Mouse (Mus musculus) kidney, adult 2 months (tissue): Measurements from ENCODE around the gene Emc8. TPM values are rescaled to one million over a fixed set of nuclear protein-coding genes. Genes with fewer than 3 reads are reported as not detected.

Source experiments
- DNase-seq: peaks from one replicate; pipeline ENCODE4 v3.0.0; 2021
- H3K27ac ChIP-seq: fragments of 200-500 bp; 2 replicates; pipeline ENCODE4 v1.5.1; 2012; ENCODE audit warnings: low read depth, low read length, control low read depth, inconsistent platforms; ENCODE audit not compliant: insufficient read depth
- H3K27me3 ChIP-seq: fragments of 200-500 bp; replicated peaks from 2 replicates; pipeline ENCODE4 v1.6.1; 2012; ENCODE audit warnings: mild to moderate bottlenecking, moderate library complexity, low read length, inconsistent platforms; ENCODE audit not compliant: control insufficient read depth, insufficient read depth
- H3K36me3 ChIP-seq: fragments of 200-500 bp; 2 replicates; pipeline ENCODE4 v1.6.1; 2012; ENCODE audit warnings: mild to moderate bottlenecking, moderate library complexity, low read length, inconsistent platforms; ENCODE audit not compliant: control insufficient read depth, insufficient read depth
- H3K4me1 ChIP-seq: fragments of 200-500 bp; 2 replicates; pipeline ENCODE4 v1.6.1; 2011; ENCODE audit warnings: low read length; ENCODE audit not compliant: control insufficient read depth, insufficient read depth
- H3K4me3 ChIP-seq: fragments of 200-500 bp; 2 replicates; pipeline ENCODE4 v1.5.1; 2011; ENCODE audit warnings: mild to moderate bottlenecking, low read depth, low read length, control low read depth; ENCODE audit not compliant: insufficient read depth
- CTCF ChIP-seq: fragments of 200-500 bp; conservative IDR thresholded peaks from 2 replicates; pipeline ENCODE4 v1.5.1; 2011; ENCODE audit warnings: low read depth, mild to moderate bottlenecking, control low read depth, low read length, moderate library complexity, mixed read lengths; ENCODE audit not compliant: insufficient read depth, insufficient read length
- POLR2A ChIP-seq: fragments of 200-500 bp; IDR thresholded peaks from one replicate; pipeline ENCODE4 v1.6.1; 2011; ENCODE audit warnings: low read depth, low read length, control low read depth
- WGBS: fragments of 180-500 bp; shearing (Covaris S2); methylation state at CpG from one replicate; pipeline ENCODE4 v1.1.7; 2018; 5-methylcytosine and 5-hydroxymethylcytosine counted together
- polyA plus RNA-seq: library from polyadenylated mRNA; depleted of rRNA; stranded (reverse); fragments of >200 nt; gene quantifications from 2 replicates; pipeline ENCODE4 v1.2.3, GENCODE M21; 2012; rRNA removed

Gene Emc8
- 67.0 and 67.8 TPM in 2 replicates for polyA plus RNA-seq

DNA sequence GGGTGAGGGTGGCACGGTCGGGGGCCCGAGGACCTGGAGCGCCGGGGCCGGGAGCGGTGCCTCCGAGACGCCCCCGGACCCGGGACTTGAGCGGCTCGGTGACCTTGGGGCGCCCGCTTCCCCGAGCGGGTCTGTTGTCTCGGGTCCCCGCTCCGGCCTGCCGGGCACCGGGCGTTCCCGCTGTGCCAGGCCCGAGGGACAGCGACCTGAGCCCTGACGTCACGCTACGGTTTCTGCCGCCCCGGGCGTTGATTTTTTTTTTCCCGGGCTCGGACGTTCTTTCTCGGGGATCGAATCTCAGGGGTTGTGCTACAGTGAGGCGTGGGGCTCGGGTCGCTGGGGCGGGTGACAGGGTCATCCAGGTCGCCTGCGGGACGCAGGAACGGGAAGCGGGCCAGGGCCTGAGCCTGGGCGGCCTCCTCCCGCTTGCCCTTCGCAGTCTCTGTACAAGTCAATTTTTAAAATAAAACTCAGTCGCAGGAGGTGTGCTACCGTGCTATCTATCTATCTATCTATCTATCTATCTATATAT, at the start of gene Emc8:
Gene Emc8 (minus strand): TSS at position 200 of the 532 bp plus-strand sequence.
- Histone ChIP-seq H3K4me1 (peaks cover 30% of the 10 kb centered on the region), H3K36me3 (peaks cover 3% of the 10 kb centered on the region), H3K27ac (peak within 1 kb of the TSS; percentile 87), H3K4me3 (peak within 1 kb of the TSS; percentile 83), H3K27me3 (no peaks in the 10 kb centered on the region)
- WGBS, result under 1% methylated on average over 51 of the region's 51 CpGs
- TF ChIP-seq CTCF (no peak), POLR2A (no peak)
- DNase-seq, result no peak

DNA sequence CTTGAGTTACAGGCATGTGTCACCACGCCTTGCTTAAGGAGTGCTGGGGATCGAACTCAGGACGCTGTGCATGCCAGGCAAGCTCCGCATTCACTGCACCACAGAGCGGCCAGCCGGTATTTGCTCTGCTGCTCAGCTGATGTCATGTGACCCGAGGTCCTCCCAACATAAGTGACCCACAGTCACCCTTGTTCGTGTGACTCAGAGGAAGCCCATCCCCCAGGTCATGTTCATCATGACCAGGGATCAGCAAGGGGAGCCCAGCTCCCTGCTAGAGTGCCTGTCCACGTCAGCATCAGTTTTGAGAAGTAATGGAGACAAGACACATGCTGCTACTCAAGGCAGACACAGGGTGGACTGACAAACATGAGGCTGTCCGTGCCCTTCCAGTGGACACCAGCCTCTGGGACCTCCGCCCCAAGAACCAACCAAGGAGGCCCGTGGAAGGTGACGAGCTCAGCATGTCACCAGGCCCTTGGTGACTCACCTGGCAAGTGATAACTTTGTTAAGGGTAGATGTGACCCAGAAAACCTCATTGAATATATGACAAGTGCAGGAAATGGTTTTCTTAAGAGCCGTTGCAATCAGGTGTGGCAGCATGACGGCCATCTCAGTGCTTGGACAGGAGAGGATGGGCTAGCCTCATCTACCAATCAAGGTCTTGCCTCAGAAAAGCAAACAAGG, 47.8 kb upstream of the Emc8 start:
- no peak overlapping the region for H3K4me3 ChIP-seq
- no peaks in the 10 kb centered on the region for H3K27me3 ChIP-seq
- H3K36me3 ChIP-seq, result no peaks in the 10 kb centered on the region
- no peak for DNase-seq
- no peak for TF ChIP-seq POLR2A
- TF ChIP-seq CTCF, result no peak
- 0 out of 2 replicates have a peak, but pooled peaks cover 3% of the 10 kb centered on the region for H3K4me1 ChIP-seq
- no peak overlapping the region for H3K27ac ChIP-seq
- WGBS, result 77% methylated on average over 15 of the region's 15 CpGs

DNA sequence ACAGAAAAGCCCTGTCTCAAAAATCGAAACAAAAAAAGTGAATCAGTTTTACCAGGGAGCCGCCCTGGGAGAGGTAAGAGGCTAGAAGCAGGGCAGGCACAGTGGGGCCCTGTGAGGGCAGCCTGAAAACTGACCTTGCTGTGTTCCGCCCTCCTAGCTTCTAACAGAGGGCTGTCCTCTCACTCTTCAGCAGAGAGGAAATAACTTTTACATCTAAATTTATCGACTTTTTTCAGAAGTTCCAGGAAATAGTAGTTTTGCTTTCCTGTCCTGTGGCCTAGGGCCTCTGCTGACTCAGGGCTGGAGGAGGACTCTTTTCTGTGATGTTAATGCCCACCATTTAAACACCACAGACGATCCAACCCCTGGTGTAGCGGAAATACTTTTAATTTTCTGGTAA, 46.8 kb upstream of the Emc8 start:
- Histone ChIP-seq H3K36me3 (no peaks in the 10 kb centered on the region), H3K4me1 (0 out of 2 replicates have a peak, but pooled peaks cover 3% of the 10 kb centered on the region), H3K27ac (peak overlapping the region; percentile 9), H3K4me3 (no peak overlapping the region), H3K27me3 (no peaks in the 10 kb centered on the region)
- DNase-seq, result peak; percentile 46
- TF ChIP-seq CTCF (no peak), POLR2A (no peak)
- 59% methylated on average over 6 of the region's 6 CpGs for WGBS

DNA sequence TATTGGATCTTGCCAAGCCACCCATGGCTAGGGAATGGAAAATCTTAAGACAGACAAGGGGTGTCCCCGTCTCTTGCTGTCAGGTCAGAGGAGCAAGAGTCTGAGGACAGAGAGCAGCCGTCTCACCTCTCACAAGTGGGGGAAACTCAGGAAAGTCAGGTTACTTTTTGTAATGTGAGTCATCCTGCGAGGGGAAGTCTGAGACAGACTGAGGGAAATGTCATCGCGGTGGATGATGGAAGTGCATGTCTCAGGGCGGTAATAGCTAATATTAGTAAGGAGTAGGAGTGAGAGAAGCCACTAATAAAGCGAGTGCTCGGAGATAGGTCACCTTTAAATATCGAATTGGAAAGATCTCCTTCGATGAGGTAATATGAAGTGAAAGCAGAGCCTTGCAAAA, 40.8 kb upstream of the Emc8 start:
- Histone ChIP-seq H3K4me3 (no peak overlapping the region), H3K27ac (no peak overlapping the region), H3K36me3 (no peaks in the 10 kb centered on the region), H3K27me3 (no peaks in the 10 kb centered on the region), H3K4me1 (no peaks in the 10 kb centered on the region)
- TF ChIP-seq CTCF (no peak), POLR2A (no peak)
- WGBS, result 67% methylated on average over 10 of the region's 10 CpGs
- no peak for DNase-seq

DNA sequence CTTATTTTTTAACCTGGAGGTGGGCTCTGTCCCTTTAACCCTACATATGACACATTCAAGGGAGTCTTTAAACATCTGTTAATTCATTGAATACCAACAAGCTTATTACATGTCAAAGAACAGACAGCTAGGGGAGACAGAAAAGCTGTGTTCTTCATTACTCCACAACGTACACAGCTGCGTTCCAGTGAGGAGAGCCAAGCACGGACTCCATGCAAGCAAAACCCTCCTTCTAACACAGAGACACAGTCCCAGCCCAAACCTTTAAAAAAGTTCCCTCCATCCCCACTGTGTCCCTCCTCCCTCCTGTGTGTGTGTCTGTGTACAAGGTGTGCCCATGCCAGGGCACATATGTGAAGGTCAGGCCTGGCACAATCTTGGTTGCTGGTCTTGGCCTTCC, 37.8 kb upstream of the Emc8 start:
- TF ChIP-seq POLR2A (no peak), CTCF (no peak)
- no peak for DNase-seq
- H3K4me1 ChIP-seq, result no peaks in the 10 kb centered on the region
- no peaks in the 10 kb centered on the region for H3K27me3 ChIP-seq
- no peak overlapping the region for H3K27ac ChIP-seq
- WGBS, result 94% methylated on average over 3 of the region's 3 CpGs
- H3K4me3 ChIP-seq, result no peak overlapping the region
- no peaks in the 10 kb centered on the region for H3K36me3 ChIP-seq

DNA sequence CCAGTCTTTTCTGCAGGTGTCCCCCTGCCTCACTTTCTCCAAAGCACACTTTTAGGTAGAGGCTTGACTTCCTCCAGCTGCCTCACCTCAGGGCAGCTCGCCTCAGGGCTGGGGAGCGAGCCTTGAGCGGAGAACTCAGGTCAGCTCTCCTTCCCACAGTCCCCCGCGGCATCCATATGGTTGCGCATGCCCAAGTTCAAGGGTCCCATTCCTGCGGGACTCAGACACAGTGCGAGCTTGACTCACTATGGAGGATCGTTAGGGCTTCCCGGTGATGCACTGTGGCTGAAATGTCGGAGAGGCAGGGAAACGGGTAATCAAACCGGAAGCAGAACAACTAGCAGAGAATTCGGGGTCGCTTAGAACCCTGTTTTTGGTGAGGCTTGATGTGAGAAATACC, 36.8 kb upstream of the Emc8 start:
- H3K27me3 ChIP-seq, result no peaks in the 10 kb centered on the region
- TF ChIP-seq POLR2A, result no peak
- TF ChIP-seq CTCF, result no peak
- no peak overlapping the region for H3K4me3 ChIP-seq
- DNase-seq, result no peak
- H3K27ac ChIP-seq, result no peak overlapping the region
- H3K36me3 ChIP-seq, result no peaks in the 10 kb centered on the region
- 78% methylated on average over 15 of the region's 15 CpGs for WGBS
- peaks cover under 1% of the 10 kb centered on the region; the same call in 1 of the 2 replicates for H3K4me1 ChIP-seq

DNA sequence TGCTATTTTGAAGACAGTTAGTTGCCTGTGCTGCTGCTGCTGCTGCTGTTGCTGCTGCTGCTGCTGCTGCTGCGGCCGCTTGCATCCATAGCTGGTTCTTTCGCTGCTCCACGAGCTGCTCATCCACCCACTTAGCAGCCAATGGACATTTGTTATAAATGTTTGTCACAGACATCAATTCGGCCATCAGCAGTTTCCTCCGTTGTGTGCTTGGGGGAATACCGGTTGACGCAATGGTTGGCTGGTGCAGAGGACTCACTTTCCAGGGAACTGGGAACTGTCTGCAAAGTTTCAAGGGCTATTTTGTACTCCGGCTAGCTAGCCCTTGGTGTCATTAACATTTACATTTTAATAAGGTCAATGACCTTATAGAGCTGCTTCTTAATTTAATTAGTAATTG, 35.8 kb upstream of the Emc8 start:
- H3K27me3 ChIP-seq, result no peaks in the 10 kb centered on the region
- no peaks in the 10 kb centered on the region for H3K36me3 ChIP-seq
- TF ChIP-seq POLR2A, result no peak
- TF ChIP-seq CTCF, result no peak
- H3K27ac ChIP-seq, result no peak overlapping the region
- no peak for DNase-seq
- no peak overlapping the region for H3K4me3 ChIP-seq
- 40% methylated on average over 9 of the region's 9 CpGs for WGBS
- peaks cover 5% of the 10 kb centered on the region for H3K4me1 ChIP-seq
